Mouse (Mus musculus) bone marrow, adult 2 months (tissue): ENCODE data around the gene Igsf11.

Experiments used
- CTCF ChIP-seq: fragments of 200-500 bp; IDR thresholded peaks from 2 replicates; pipeline ENCODE4 v1.5.1; 2011; ENCODE audit warnings: low read length, control low read depth; ENCODE audit not compliant: control insufficient read depth, insufficient read depth
- POLR2A ChIP-seq: fragments of 200-500 bp; IDR thresholded peaks from 2 replicates; pipeline ENCODE4 v1.6.1; 2011; ENCODE audit warnings: low read depth, mild to moderate bottlenecking, control low read depth, low read length, borderline replicate concordance; ENCODE audit not compliant: control insufficient read depth

GRCm38 (mm10) chr16:38953821-38954220 lies 61.4 kb downstream of the Igsf11 start:
- no peak for TF ChIP-seq POLR2A
- TF ChIP-seq CTCF = no peak
